Mouse (Mus musculus) frontal cortex, postnatal 10 days (tissue): ENCODE results near the gene Ttc7b.

ENCODE experiments used
- DNase-seq, 2 experiments: peaks; one replicate each; pipeline ENCODE4 v3.0.0; 2022; ENCODE audit warnings: low spot score in 2 of 2, mixed read lengths in 1 of 2

Gene Ttc7b

DNA sequence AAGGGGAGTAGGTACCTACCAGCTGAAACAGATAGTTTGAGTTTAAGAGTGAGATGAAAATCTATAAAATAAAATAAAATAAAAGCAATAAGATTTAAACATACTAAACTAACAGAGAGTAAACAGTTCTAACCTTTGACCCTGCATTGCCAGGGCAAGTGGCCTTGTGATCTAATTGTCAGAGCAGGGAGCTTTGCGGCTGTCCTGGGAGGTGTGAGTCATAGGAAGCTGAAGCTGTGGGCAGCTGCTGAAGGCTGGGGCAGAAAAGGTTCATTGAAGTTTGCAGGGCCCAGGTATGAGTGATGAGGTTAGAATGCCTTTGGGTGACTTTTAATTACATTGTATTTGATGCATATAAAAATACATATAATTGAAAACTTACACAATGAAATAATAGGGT, 5.3 kb upstream of the Ttc7b start:
- no peak for DNase-seq

DNA sequence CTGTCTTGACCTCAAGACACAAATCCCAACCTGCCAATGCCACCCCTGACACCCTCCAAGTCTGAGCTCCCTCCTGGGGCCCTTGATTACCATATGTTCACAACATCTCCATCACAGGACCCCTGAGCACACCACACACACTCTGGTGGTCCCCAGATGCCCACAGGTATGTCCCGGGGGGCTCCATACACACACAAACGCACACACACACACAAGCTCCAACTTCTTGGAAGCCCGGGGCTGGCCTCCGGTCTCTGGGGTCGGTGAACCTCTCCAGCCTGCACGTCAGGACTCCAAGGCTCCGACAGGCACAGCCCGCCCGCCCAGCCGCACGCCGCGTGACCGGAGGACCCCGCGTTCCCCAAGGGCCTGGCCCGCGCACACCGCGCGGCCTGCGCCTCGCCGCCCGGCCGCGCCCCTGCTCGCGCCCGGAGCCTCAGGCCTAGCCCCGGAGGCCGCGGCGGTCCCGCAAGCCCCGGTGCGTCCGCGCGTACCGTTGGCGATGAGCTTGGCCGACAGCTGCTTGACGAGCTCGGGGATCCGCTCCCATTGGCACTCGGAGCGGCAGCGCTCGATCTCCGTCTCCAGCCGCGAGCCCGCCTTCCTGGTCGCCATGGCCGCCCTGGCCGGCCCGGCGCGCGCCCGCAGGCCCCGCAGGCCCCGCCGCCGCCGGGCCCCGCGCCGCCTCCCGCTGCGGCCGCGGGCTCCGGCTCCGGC, 391 bp downstream of the Ttc7b start:
- DNase-seq: peak in 1 of 2 experiments; percentile 51

DNA sequence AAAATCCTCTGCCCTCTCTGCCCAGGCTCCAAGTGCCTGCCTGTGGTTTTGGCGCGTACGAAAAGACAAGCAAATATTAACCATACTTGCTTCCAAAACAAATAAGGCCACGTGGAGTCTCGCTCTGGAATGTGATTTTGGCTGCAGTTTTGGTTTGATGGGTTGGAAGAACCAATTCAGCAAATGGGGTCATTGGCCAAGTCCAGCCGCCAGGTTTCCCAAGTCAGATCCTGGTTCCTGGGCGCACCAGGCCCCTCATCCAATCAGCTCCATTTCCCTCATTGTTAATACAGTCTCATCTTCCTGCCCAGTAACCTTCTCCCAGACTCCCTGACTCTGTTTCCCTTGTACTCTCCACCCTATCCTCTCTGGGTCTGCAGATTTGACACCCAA, 946 bp downstream of the Ttc7b start:
- DNase-seq: no peak

DNA sequence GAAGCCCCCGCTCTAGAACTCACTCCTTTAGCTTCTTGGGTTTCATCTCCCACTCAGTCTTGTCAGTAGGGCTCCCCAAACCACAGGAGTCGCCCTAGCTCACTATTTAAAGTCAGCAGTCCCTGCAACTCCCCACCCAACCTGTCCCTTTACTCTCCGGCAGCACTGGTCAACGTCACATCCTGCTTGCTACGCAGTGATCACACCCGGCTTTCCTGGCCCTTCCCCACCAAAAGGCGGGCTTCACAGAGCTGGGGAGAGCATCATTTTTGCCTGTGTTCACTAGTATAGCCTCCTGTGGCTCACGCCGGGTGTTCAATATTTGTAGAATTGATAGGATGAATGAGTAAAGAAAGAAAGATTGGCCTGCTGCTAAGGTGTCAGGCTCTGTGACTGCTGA, 3.3 kb downstream of the Ttc7b start:
- no peak for DNase-seq

DNA sequence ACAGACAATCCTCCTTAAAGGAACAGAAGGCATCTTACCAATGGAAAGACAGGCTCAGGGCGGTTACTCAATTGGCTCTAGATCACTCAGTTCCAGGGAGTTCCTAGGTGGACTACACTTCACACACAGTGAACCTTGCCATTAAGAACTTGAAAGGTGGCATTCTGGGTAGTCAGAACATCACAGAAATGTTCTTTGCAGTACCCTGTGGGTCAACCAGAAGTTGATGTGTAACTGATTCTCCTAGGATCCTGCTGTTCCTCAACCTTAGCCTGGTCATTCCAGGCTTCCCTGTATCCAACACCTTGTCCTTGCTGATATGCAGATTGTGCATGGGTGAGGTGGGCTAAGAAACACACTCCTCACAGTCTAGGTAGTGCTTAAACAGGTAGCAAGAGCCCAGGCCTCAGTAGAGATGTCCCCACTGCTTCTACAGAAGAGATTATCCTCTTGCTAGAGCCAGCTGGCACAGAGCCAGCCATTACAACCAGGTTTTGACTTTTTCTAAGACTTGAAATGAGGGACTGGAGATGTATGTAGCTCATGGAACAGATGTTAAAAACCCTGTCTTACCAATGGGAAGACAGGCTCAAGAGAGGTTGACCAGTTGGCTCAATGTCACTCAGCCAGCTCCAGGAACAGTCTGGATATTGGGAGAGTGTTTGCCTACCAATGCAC, 4.3 kb downstream of the Ttc7b start:
- no peak for DNase-seq

DNA sequence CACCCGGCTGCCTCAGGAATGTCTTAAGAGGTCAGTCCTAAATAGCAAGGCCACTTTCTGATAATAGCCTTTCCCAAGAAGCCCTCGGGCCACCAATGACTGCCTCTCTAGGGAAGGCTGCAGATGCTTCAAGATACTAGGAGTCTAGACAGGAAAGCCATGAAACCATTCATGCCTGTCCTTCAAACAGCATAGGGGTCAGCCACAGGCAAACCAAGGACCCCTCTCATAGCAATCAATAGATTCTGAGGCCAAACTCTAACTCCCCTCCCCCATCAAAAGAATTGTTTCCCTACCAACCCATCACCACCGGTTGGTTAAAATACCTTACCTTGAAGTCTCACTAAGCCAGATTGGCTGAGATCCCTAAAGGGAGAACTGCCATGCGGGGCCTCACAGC, 5.1 kb downstream of the Ttc7b start:
- DNase-seq: no peak

DNA sequence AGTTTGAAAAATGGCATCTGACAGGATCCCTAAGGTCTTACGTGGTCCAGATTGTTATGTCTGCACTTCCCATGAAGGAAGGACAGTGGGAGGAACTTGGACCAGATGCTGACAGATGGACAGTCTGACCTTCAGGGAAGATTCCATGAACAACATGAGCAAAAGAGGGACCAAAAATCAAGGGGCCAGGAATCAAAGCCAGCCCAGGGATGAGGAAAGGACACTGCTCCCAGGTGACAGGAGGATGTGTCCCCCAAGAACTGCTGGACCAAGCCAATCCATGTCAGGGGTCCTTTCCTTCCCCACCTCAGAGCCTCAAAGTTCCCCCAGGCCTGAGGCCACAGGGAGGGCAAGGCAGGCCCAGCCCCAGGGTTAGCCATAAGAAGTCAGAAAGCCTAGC, 6.0 kb downstream of the Ttc7b start:
- DNase-seq: no peak

DNA sequence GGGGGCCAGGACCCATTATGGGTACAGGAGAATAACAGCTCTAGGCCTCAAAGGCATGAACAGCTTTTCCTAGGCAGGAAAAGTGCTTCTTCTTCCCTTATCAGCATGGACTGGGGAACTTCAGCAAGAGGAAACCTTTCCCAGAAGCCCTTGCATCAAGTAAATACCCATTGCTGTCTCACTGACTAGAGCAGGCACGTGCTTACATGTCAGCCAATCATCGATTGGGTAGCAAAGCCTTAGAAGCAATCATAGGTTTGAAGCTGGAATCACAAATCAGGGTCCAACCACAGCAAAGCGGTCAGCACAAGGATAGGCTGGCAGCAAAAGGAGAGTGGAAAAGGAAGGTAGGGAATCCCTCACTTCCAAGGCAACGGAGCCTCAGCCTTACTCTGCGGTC, 7.5 kb downstream of the Ttc7b start:
- no peak for DNase-seq

DNA sequence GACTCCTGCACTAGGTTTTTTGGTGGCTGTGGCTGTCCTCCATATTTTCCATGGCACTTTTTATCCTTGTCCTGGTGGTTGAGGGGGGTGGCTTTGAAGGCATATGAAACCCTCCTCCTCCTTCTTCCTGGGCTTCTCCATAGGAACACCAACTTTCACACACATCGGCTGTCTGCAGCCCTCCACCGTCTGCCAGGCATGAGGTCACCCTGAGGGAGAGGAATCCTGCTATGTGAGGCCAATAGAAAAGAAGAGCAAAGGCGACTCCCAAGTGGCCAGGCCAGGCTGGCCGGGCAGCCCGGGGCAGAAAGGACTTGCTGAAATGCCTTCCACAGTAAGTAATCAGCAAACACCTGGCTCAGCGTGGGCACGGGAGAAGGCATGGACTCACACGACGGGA, 8.0 kb downstream of the Ttc7b start:
- no peak for DNase-seq

DNA sequence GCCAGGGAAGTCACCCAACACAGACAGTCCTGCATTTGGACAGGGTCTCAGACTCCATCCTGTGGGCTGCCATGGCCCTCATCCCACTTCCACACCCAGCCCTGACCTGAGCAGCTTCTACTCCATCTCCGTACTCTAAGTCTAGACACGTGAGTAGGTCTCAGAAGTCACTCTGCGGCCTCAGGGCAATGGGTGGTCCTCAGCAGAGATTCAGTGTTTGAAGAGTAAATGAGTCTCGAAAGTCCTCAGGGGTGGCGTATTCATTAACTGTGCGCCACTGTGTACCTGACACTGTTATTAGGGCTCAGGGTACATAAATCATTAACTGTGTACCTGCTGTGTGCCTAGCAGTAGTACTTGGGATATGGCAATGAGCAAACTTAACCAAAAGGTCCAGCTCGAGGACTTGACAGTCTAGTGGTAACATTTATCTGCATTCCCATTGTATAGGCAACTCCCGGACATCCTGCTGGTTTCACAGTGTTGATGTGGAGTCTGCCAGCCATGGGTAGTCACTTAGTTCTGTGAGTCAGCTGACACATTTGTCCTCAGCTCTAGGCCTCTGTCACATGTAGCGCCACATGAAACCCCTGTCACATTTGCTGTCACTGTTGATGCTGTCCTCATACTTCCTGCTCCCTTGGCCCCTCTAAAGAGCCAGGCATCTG, 10.9 kb downstream of the Ttc7b start:
- DNase-seq: no peak

DNA sequence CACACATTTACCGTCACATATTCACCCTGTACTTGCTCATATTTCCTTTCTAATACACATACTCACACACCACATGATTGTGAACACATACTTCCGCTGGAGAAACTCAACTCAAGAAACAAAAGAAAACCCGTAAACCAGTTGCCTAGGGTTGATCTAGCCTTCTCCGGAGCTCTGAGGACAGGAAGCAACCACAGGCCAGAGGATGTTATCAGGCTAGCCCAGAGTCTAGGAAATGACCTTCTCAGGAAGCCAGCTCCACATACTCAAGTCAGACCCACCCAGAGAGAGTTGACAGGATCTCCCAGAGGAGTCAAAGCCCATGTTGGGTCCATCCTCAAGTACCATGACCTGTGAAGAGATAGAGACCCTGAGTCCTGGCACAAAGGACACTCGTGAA, 12.0 kb downstream of the Ttc7b start:
- no peak for DNase-seq

DNA sequence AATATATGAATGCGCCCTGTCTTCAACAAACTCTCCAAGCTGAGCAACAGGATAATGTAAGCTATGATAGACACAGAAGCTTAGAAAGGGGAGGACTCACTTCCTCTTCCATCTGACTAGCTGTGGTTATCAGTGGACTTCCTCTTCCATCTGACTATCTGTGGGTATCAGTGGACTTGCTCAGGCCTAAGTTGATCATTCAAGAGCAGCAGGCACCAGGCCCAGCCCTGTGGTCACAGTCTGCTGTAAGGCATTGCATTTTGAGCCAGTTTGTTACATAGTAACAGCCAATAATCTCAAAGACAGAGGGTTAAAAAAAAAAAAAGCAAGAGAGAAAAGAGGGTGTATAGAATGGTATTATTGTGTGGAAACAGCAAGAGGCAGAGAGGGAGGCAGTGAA, 15.1 kb downstream of the Ttc7b start:
- no peak for DNase-seq

DNA sequence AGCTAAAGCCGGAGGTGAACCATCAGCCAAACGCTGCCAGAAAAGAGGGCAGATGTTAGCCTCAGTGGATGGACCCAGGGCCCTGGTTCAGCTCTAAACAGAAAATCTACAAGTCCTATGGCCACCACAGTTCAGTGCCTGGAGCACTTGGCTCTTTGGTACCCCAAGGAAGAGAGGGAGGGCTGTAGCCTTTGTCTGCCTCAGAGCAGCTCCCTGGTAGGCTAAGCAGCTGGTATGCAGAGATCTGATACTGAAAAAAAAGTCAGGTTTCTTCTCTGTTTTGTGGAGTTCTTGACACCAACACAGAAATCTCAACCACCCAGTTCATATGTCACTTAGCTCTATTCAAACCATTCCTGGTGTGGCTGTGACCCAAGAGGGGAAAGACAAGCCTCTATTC, 16.0 kb downstream of the Ttc7b start:
- DNase-seq: no peak

DNA sequence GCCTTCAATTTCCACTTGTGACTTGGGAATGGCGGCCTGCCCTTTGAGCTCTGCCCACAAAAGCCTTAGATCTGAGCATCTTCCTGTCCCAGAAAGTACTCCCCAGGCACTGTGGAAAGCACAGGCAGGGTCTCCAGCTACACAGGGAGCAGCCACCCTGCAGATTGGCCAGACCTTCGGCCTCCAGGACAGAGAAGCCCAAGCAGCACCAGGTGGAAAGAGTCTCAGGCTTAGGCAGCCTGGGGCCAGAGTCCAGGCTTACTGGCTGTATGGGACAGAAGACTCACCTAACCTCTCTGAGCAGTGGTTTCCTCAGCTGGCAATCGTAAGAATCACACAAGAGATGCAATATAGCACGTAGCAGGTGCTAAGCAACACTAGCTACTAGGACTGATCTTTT, 17.0 kb downstream of the Ttc7b start:
- no peak for DNase-seq

DNA sequence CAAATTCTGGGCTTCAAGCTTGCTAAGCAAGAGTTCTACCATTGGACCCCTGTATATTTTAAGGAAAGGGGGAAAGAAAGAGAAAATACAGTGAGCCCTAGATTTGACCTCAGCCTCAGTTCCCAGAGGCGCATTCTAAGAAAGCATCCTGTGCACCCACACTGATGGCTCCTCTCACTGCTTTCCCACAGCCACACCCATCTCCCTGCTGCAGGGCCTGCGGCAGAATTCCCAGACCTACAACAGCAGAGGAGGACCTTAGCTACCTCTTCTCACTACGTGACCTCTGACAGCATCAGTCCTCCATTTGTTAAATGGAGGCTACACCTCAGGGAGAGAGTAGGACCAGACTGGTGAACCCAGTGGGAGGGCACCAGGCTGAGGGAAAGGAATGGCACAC, 18.1 kb downstream of the Ttc7b start:
- no peak for DNase-seq

DNA sequence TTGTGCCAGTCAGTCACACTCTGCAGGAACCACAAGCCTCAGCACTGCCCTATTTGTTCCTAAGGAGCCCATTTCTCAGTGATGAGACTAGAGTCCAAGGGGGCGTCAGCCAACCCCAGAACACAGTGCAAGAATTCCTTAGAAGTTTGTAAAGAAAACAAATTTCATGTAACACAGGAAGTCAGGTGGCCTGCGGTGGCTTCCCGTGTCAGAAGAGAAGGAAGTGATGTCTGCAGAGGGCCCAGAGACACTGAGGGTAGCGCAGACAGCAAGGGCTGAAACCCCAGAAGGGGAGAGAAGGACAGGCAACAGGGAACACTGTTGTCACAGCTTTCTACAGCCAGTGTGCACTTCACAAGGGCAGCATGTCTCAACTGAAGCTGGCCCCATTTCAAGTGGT, 19.4 kb downstream of the Ttc7b start:
- no peak for DNase-seq

DNA sequence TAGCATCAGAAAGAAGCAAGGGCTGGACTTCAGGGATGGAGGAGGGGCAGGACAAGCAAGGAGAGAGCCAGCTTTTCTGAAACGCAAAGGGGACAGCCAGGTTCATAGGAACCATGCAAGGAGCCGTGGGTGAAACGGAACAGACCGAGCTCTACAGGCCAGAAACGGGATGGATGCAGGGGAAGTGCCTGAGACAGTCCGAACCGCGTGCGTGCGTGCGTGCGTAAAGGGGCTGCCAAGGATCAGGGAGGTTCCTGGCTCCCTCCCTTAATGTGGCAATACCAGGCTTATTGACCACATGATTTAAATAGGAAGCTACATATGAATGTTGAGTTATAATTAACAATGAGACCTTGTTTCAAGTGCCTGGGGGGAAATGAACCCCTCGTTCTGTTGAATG, 21.2 kb downstream of the Ttc7b start:
- no peak for DNase-seq

DNA sequence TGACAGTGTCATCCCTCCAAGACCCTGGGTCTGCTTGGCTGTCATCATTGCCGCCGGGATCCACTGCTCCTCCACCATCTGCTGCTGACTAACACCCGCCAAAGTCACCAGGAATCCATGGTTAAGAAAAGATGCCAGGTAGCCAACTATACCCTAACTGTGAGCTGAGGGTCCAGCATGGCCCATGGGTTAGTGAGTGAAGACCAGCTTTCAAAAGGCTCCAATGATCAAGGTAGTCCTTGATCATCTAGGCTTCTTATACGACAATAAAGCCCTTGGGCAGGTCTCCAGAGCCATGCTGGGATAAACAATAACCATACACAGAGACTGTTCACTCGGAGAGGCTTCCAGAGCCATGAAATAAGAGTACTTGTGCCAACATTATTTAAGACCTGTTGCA, 22.6 kb downstream of the Ttc7b start:
- no peak for DNase-seq

DNA sequence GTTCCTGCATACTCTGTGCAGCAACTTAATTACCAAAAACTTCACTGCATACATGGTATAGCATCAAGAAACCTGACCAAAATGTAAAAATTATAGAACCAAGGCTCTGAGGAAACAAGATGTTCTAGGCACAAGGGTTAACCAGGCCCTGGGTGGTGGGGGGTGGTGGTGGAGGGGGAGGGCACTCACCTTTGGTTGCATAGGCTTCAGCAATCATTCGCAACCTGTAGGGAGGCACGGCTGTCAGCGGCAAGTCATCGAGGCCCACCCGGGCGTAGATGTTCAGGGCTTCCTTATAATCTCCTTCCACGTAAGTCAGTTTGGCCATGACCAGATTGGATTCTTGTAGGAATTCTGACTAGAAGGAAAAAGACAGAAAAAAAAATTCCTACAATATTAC, 25.5 kb downstream of the Ttc7b start:
- DNase-seq: no peak

DNA sequence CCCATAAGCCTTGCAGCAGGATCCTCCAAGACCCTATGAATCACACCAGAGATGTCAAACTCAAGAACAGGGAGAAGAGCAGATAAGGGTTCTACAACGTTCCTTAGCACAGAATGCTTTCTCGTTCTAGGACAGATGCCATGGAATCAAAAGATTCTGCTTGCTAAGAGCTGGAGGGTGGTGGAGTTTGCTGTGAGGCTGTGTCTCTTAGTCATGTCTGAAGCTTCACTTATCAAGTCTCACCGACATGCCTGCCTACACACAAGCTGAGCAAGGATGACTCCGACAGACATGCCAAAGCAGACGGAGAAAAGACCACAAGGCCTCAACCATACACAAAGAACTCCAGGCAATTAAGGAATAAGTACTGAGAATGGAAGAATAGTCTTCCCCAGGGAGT, 27.4 kb downstream of the Ttc7b start:
- DNase-seq: no peak

DNA sequence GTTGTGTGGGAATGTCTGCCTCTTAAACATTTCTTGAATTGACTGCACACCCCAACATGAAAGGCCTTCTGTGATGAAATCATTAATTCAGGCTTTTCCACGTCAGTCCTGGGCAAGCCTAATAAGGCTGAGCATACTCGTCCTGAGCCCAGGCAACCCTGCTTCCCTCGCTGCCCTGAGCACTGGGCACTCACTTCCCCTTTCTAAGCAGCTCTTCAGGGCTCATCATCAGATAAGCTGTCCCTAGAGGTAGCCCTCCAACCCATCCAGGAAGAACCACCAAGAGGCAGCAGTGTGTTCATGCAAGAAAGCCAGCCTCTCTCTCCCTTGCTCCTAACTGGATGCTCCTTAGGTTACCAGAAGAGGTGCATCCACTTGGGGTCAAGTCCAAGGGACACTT, 27.9 kb downstream of the Ttc7b start:
- no peak for DNase-seq

DNA sequence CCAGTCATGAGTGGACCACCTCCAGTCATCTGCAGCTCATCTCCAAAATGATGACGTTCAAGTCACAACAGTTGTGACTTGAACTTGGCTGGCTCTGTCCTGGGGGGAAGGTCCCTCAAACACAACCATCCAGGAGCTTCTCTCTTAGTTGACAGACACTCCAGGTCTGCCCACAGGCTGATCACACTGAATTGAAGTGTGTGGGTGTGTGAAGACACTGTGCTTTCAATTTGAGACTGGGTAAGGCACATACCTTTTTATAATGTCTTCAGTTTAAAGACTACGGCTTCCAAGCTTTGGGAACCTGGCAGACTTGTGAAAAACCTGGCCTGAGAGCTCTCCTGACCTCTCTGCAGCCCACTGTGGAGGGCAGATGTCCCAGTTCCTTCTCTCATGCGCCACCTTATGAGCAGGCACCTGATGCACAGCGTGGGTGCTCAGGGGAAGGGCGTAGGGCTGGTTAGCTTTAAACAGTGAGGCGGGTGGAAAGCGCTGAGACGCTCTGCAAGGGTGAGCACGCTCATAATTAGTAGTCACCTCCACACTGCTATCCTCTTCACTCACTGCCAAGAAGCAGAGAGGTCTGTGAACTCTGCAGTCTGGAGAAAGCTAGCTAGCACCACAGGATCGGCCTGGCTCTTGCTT, 28.5 kb downstream of the Ttc7b start:
- DNase-seq: no peak

DNA sequence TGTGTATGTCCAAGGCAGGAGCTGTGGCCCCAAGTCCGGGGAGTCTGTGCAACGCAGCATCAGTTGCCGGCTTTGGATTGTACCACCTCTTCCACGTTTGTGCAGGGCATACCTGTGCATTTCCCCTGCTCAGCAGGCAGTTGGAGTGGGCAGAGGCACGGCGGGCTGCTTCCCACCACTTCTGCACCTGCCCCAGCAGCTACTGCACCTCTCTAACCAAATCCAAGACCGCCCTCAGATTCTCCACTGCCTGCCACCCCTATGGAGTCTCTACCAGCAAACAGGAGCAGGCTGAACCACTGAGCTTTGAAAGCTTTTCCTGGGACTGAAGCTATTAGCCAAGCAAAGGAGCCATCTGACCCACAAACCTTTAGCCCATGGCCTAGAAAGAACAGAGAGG, 30.8 kb downstream of the Ttc7b start:
- DNase-seq: no peak
